Mouse (Mus musculus): Measurements from ENCODE around the gene Ano6.

Ano6 gene

DNA sequence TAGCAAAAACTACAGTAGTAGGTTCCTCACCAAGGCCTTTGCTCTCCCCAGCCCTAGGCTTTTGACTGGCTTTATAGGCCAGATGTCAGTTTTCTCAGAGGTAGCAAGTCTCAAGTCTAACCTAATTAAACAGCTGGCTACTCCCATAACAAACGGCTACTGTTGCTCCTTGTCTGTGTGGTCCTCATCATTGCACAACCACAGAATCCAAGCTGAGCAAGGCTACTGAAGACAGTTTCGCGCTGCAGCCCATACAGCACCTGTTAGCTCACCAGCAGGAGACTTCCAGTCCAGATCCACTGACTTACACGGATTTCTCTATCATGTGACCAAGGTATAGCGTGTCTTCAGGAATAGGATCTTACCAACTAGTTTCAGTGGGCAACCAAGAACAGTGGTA is 55.5 kb downstream of the Ano6 start:
- TF ChIP-seq GATA4 (IDR thresholded peaks at IDR 0.05; ENCODE audit: insufficient replicate concordance, low read length), result no peak

DNA sequence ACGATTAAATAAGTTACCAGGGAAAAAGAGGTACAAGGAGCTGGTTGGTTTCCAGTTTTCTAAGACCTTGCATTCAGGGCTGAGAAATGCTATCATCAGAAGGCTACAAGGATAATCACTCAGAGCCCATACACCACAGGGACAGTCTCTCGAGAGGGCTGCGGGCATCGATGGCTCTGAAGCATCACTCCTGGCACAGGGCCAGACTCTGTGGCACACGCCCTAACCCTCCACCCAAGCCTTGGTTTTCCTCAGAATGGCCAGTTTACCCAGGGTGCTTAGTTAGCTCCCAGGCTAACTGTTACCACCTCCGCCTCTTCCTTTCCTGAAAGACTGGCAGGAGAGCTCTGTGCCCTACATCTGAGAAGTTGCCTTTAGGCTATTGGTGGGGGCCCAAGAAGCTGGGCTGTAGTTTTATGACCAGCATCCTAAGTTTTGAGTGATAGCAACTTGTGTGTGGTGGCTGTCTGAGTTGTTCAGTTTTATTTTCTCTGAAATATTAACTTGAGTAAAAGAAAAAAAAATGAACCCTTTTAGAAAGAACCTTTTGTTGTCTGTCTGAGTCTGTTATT is 57.9 kb downstream of the Ano6 start:
- TF ChIP-seq GATA4 (IDR thresholded peaks at IDR 0.05; ENCODE audit: insufficient replicate concordance, low read length), result no peak

DNA sequence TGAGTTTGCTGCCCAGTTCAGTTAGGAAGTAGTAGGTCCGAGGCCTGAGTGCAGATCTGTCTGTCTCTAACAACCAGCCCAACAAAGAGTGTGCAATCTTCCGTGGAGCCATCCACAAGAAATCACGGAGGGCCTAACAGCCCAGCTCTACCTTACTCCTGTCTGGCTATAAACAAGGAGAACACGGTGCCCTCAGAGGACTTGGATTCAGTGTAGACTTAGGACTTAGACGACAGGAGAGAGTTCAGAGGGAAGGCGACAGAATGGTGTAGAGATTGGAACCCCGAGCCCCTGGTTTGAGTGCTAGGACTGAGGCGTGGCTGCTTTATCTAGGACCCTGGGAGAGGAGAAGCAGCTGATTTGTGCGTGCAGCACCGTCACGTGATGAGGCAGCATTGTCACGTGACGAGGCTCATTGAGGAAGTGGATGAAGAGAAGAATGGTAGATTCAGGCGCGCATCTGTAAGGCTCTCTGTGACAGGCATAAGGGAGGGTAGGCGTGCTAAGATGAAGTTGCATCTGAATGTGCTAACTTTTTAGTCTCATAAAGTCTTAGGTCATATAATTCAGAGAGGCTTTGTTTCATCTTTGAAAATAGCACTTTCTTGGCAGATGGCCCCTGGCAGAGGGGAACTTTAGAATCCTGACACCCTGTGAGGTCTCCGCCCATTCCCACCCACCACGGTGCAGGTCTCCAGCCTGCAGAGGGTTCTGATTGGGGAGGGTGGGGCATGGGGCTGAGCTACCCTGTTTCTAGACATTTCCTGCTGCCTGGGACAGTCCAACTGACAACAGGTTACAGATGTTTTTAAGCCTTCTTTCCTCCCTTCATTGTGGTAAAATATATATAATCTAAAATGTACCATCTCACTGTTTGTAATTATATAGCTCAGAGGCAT is 59.1 kb downstream of the Ano6 start:
- TF ChIP-seq GATA4 (IDR thresholded peaks at IDR 0.05; ENCODE audit: insufficient replicate concordance, low read length), result no peak

DNA sequence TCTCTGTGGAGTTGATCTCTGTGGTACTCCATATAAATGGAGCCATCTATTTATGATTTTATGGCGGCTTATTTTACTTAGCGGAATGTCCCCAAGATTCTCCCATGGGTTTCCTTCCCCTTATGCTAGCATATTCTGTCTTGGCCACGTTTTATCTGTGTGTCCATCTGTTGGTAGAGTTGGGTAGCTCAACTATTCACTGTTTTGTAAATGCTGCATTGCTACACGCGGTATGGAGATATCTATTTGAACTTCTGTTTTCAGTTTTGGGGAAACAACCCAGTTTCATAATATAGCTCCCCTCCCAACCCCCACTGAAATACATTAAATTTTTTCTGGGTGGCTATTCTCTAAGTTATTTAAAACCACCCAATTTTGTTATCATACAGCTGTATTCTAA is 59.9 kb downstream of the Ano6 start:
- TF ChIP-seq GATA4 (IDR thresholded peaks at IDR 0.05; ENCODE audit: insufficient replicate concordance, low read length), result no peak

DNA sequence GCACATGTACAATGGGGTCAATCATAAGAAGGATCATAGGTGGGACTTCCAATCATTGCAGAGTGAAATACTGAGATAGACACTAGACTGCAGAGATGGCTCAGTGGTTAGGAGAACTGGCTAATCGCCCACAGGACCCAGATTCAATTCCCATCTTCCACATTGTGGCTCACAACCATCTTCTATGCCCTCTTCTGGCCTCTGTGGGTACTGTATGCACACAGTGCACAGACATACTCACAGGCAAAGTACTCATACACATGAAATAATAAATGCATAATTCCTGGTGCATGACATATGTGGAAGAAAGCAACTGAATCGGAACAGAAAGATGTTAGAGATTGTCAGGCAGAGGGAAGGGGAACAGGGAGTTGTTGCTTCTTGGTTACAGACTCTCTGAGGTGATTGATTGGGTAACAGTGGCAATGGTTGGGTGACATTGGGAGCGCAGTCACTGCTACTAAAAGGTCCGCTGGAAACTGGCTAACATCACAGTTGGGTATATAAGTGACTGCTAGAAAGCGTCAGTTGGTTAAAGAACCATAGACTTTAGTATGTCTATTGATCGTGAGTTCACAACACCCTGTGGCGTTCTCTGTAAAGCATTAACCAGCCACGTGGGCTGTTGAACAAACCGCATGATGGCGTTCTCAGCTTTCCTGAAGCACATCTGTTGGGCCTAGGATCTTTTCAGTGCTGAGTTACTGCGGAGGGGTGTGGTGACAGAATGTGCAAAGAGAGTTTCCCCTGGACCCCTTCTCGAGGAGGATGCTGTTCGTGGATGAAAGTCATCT is 64.6 kb downstream of the Ano6 start:
- no peak for TF ChIP-seq GATA4 (IDR thresholded peaks at IDR 0.05; ENCODE audit: insufficient replicate concordance, low read length)

DNA sequence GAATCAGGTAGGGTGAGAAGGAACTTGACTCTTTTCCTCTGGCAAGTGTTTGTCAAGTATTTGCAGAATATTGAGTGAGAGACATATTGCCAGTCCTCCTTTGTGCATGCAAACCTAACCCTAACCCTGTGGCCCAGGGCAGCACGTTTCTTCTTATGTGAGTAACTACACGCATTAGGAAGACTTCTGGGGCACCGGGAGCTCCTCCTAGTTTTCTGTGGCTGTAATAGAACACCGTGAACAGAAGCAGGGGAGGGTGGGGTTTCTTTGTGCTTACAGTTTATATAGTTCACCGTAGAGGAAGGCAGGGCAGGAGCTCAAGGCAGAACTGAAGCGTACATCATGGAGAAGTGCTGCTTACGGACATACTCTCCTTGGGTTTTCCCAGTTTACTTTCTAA is 65.3 kb downstream of the Ano6 start:
- no peak for TF ChIP-seq GATA4 (IDR thresholded peaks at IDR 0.05; ENCODE audit: insufficient replicate concordance, low read length)

DNA sequence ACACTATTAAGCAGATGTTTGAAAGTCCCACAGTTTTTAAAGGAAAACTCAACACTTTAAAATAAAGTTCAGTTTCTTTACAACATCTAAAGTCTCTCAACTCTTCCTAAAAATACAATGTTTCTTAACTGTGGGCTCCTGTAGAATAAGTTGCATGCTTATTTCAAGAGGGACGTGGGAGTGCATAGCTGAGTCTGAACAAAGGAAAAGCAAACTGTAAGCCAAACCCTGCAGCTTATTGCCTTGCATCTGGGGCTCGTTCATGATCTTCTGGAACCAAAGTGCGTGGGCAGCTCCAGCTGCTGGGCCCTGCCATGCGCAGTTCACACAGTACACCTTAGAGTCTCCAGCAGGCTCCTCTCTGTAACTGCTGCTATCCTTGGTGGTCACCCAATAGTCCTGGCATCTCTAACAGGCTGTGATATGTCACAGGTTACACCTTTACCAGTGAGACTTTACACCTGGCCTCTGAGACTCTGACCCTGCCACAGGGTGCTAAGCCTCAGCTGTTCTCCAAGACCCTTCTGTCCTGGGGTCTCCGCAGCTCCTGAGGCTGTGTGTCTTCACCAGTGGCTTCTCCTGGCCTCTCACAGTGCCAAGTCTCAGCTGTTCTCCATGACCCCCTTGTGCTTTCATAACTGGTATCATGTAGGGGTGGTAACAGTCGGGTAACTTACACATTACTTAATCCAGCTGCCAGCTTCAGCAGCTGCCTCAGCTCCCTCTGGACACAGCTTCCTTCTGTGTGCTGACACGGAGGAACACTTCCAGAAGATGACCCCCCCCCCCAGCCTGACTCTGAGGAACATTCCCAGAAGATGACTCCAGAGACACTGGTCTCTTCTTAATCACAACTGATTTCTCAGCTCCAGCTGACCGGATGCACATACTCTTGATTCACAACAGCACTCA is 66.3 kb downstream of the Ano6 start:
- no peak for TF ChIP-seq GATA4 (IDR thresholded peaks at IDR 0.05; ENCODE audit: insufficient replicate concordance, low read length)

DNA sequence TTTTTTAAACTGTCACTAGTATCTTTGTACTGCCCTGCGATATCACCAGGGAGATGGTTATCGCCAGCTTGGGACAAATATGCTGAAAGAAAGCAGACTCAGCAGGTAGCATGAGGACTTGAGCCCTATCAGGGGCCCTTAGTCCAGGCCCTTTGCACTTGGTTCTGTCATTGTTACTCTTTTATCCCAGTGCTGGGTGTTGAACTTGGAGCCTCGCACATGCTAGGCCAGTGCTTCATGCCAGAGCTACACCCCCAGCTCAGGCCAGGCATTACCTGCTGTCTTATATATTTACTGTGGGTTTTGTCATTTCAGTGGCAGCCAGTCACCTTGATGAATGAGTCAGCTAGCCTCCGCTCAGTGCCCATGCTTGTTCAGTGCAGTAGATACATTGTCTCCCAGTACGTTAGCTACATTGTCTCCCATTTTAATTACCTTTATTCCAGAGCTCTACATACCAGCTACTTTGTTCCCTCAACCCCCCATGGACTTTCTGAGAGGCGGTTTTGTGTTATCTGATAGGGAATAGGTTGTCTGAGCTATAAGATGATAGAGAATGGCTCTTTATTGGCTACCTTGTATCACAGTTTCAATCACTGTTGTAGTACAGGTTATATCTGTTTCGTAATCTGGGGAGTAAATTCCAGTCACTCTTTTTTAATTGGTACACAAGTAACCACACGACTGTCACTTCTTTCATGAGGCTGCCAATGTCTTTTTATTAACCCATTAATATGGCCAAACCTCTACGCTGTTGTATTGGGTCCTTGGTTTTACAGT is 68.4 kb downstream of the Ano6 start:
- no peak for TF ChIP-seq GATA4 (IDR thresholded peaks at IDR 0.05; ENCODE audit: insufficient replicate concordance, low read length)

DNA sequence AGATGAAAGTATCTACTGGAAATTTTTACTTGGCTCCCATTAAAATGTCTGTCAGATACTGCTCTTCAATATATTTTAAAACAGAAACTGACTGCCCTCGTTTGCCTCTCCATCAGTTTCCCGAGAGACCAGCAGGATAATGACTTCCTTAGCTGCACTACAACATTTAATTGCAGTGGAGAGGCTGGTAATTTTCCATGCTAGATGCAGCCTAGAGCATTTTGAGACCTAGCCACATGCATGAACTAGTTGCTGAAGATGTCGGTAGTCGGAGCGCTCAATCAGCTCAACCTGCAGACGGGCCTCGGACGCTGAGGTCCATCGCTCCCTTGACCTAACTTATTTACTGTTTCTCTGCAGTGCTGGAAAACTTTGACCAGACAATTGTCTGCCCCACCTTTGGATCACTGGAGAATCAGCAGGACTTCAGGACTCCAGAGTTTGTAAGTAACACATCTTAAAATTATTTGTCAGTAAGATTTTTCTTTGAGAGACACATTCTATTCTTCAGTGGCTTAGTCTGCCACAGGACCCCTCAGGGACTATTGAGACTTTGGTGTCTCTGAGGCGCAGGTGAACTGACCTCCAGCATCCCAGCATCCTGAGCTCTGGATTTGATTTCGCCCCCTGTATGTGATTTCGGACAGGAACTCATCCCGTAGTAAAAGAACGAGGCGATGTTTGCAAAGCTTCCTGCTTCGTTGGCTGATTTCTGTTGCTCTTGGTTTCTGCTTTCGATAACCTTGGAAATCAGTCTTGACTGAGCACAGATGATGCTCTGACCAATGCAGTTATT is 73.4 kb downstream of the Ano6 start:
- TF ChIP-seq GATA4 (IDR thresholded peaks at IDR 0.05; ENCODE audit: insufficient replicate concordance, low read length), result no peak

DNA sequence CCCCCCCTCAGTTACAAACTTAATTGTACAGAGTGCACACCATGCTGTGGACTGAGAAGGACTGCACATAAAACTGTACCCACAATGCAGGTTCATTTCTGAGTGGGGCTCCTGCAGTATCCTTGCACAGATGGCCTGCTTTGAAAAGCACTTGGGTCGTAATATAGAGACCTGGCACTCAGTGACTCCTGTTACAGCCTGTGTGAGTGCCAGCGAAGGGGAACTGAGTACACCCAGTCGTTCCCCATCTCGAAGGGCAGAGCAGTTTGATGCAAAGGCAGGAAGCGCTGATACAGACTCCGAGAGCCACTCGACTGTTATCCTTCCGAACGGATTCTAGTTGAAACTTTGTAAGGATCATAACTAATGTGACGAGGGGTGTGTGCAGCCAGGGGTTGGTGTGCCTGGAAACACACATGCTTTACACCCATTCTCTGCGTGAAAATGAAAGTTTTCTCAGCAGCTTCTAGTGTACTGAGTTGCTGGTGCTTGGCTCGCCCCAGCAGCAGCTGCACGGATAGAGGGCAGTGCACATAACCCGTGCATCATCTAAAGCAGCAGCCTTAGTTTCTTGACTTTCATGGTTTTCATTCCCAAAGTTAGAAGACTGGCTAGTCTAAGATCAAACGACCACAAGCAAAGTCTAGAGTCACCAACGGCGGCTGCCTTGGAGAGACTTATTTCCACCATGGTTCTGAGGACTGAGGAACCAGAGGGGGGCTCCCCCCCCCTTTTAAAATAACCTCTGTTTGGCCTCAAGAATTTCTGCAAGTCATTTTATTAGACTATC is 74.9 kb downstream of the Ano6 start:
- TF ChIP-seq GATA4 (IDR thresholded peaks at IDR 0.05; ENCODE audit: insufficient replicate concordance, low read length), result no peak

DNA sequence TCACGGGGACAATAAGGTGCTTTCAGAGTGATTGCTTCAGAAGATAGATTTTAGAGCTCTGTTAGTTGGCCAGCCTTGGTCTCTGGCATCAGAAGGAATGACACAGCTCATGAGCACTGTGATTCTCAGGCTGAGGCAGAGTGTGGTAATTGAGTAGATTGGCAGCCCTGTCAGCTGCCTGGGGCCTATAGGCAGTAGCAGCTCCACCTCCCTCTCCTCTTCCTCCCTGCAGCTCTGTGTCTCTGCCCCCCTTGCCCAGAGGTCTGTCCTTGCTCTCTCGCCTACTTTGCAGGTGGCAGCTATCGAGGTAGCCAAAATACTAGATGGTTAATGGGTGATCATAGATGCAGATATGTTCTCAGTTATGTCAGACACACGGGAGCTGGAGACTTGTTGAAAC is 77.5 kb downstream of the Ano6 start:
- no peak for TF ChIP-seq GATA4 (IDR thresholded peaks at IDR 0.05; ENCODE audit: insufficient replicate concordance, low read length)

DNA sequence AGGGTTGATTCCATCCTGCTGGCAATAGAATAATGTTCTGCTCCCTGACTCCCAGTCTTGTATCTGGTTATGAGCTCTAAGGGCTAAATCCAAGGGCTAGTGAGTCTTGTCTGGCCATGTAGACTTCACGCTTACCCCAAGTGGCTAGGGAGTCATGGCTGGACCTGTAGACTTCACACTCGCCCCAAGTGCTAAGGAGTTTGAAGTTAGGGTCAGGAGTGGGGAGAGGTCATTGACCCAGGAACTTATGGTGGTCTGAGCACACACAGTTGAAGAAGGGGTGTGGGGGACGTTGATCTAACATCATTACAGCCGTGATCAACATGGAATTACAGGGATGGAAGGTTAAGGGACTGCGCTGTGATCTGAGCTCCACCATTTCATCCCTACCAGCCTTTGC is 79.0 kb downstream of the Ano6 start:
- TF ChIP-seq GATA4 (IDR thresholded peaks at IDR 0.05; ENCODE audit: insufficient replicate concordance, low read length), result no peak

DNA sequence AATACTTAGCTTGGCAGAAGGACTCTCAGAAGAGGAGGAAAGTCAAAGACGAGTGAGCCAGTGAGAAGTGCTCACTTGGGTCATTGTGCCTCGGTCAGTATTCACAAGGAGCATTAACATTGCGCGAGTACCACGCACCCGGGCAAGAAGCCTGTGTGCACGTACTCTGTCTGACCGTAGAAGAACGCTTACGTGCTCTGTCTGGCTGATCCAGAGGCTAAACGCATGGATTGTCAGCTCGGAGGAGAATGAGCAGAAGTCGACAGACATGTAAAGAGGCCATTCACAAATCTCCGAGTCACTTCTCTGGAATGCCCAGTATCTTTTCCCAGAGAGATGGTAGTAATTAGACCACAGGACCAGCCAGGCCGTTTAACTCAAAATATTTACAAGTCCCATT is 81.0 kb downstream of the Ano6 start:
- no peak for TF ChIP-seq GATA4 (IDR thresholded peaks at IDR 0.05; ENCODE audit: insufficient replicate concordance, low read length)
